Mouse (Mus musculus) embryonic facial prominence, embryonic 12.5 days (tissue): ENCODE results near the gene Vim. TPM values are rescaled to one million over a fixed set of nuclear protein-coding genes. Genes with fewer than 3 reads are reported as not detected.
A peak's percentile ranks its signal among the peaks of the same experiment; 100 is the strongest.

Experiments
- ATAC-seq: fragments of 200-750 bp; cut with Nextera tagmentation; 2 replicates; pipeline ENCODE4 v1.8.0; 2017; ENCODE audit not compliant: insufficient number of reproducible peaks, insufficient read depth, low FRiP score, low TSS enrichment
- H3K27ac ChIP-seq: fragments of 300-500 bp; sonication (generic); 2 replicates; pipeline ENCODE4 v1.5.1; 2016; ENCODE audit warnings: mild to moderate bottlenecking
- H3K27me3 ChIP-seq: fragments of 300-500 bp; sonication (generic); 2 replicates; pipeline ENCODE4 v1.6.1; 2016; ENCODE audit warnings: mild to moderate bottlenecking, moderate library complexity
- H3K36me3 ChIP-seq: fragments of 300-500 bp; sonication (generic); 2 replicates; pipeline ENCODE4 v1.6.1; 2016; ENCODE audit warnings: mild to moderate bottlenecking
- H3K4me1 ChIP-seq: fragments of 300-500 bp; sonication (generic); 2 replicates; pipeline ENCODE4 v1.6.1; 2016
- H3K4me2 ChIP-seq: fragments of 300-500 bp; sonication (generic); replicated peaks from 2 replicates; pipeline ENCODE4 v1.6.1; 2016; ENCODE audit warnings: mild to moderate bottlenecking, moderate library complexity
- H3K4me3 ChIP-seq: fragments of 300-500 bp; sonication (generic); 2 replicates; pipeline ENCODE4 v1.5.1; 2016; ENCODE audit warnings: mild to moderate bottlenecking
- H3K9ac ChIP-seq: fragments of 300-500 bp; sonication (generic); 2 replicates; pipeline ENCODE4 v1.6.1; 2016; ENCODE audit warnings: mild to moderate bottlenecking, moderate library complexity
- H3K9me3 ChIP-seq: fragments of 300-500 bp; sonication (generic); 2 replicates; pipeline ENCODE4 v1.6.1; 2016; ENCODE audit warnings: mild to moderate bottlenecking, moderate library complexity
- WGBS: fragments of 180-500 bp; shearing (Covaris S2); methylation state at CpG from one replicate; pipeline ENCODE4 v1.1.7; 2016; 5-methylcytosine and 5-hydroxymethylcytosine counted together
- polyA plus RNA-seq: library from polyadenylated mRNA; unstranded; fragments of >200 nt; fragmentation: Nextera tagmentation; extraction: Ambion mirVana; gene quantifications from 2 replicates; pipeline ENCODE4 v1.2.1, GENCODE M21; 2016

The Vim gene
- polyA plus RNA-seq, 1 experiment from 2014 or later, result 762 TPM

DNA sequence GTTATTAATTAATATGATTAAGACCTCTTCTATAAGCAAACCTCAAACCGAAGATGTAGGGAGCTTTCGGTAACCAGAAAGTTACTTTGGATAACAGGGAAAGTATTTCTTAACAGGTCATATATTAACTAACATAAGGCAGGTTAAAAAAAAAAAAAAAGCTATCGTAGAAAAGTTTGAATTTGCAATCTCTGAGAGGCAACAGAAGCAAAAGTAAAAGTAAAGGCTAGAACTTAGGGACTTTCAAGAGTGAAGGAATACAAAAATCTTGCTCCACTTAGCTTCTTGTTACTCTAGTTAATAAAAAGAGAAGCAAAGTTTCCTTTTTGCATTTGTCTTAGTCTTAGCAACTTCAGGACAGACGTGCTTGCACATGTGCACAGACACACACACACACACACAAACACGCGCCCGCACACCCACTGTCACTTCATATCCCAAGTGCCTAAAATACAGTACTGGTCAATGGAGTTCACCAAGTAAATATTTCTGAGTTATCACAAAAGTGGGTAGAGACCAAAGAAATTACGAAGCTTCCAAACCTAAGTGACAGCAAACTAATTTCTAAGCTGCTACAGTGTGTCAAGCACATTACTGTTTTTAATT is 30.1 kb upstream of the Vim start:
- ATAC-seq, result no peak
- Histone ChIP-seq H3K4me1 (0 out of 2 replicates have a peak, but pooled peaks cover 8% of the 10 kb centered on the region), H3K4me2 (peak overlapping the region; percentile 61), H3K9ac (peak overlapping the region; percentile 81), H3K4me3 (peak overlapping the region; percentile 60), H3K9me3 (no peaks in the 10 kb centered on the region), H3K27me3 (no peaks in the 10 kb centered on the region), H3K27ac (peak overlapping the region; percentile 97), H3K36me3 (no peaks in the 10 kb centered on the region)
- 62% methylated on average over 8 of the region's 8 CpGs for WGBS

DNA sequence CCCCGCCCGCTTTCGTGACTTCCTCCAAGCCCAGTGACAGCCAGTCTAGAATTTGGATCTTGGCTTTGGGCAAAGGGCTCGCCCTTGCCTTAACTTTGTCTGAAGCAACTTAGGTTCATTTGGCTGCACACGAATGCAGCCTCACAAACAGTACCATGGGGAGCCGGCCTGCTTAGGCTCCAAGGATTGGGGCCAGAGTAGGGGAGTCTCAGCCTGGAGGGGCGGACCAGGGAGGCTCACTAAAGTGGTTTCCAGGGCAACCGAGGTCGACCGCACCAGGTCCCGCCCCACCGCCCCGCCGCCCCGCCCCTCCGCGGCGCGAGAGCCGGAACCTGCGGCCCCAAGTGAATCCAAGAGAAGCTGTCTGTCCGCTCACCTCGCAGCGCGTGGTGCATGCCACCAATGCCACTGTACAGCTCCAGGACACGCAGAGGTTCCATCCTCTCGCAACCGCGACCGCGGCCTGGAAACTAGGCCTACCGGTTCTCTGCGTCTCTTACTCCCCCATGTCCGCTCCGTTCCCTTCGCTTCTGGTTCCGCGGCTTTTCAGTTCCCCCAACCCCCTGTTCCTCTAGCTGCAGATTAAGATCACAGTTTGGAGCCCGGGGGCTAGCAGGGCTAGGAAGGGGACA is 29.4 kb upstream of the Vim start, which contains the start of gene Trdmt1:
TSS of gene Trdmt1 (minus strand) at position 476 of the 632 bp plus-strand sequence.
- Histone ChIP-seq H3K4me1 (0 out of 2 replicates have a peak, but pooled peaks cover 8% of the 10 kb centered on the region), H3K27ac (peak within 1 kb of the TSS; percentile 97), H3K9ac (peak within 1 kb of the TSS; percentile 81), H3K9me3 (no peaks in the 10 kb centered on the region), H3K36me3 (no peaks in the 10 kb centered on the region), H3K4me2 (peak within 1 kb of the TSS; percentile 61), H3K4me3 (peak within 1 kb of the TSS; percentile 60), H3K27me3 (no peaks in the 10 kb centered on the region)
- WGBS, result under 1% methylated on average over 39 of the region's 39 CpGs
- peak; percentile 100 for ATAC-seq

DNA sequence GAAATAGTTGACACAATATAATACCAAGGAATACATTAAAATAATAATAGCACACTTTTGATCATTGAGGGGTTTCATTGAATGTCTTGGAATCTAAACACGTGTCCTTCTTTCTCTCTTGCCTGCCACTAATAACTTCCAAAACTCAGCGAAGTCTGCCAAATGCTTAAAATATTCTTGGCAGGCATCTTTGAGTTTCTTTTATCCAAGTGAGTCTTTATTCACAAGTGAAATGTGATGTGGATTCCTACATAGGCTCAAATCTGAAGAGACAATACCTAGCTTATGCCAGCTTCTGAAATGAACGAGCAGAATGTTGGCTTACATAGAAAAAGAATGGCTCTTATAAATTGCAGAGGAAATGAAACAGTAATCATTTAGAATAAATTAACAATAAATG is 25.0 kb upstream of the Vim start:
- H3K4me3 ChIP-seq, result no peak overlapping the region
- H3K9ac ChIP-seq, result no peak overlapping the region
- WGBS, result 81% methylated on average over 3 of the region's 3 CpGs
- no peaks in the 10 kb centered on the region for H3K9me3 ChIP-seq
- H3K4me2 ChIP-seq, result no peak overlapping the region
- no peaks in the 10 kb centered on the region for H3K36me3 ChIP-seq
- H3K4me1 ChIP-seq, result 0 out of 2 replicates have a peak, but pooled peaks cover 7% of the 10 kb centered on the region
- ATAC-seq, result no peak
- no peaks in the 10 kb centered on the region for H3K27me3 ChIP-seq
- H3K27ac ChIP-seq, result no peak overlapping the region

DNA sequence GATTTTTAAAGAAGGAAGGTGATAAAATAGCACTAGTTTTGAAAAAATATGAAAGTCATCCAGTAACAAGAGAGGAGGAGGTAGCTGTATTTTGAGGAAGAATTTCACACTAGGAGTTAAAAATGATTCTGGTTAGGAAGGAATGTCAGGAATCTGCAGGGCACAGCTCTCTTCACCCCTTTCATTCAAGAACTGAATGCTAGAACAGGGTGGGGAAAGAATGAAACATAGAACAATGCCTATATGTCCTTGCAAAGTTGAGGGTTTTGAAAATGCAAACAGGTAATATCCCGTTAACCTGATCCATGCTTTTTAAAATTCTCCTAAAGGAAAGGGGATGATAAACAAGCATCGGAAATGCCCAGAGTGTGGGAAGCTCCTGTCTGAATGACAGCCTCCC is 19.8 kb upstream of the Vim start:
- Histone ChIP-seq H3K27ac (no peak overlapping the region), H3K27me3 (no peaks in the 10 kb centered on the region), H3K36me3 (no peaks in the 10 kb centered on the region), H3K4me1 (peaks cover 5% of the 10 kb centered on the region; the same call in 1 of the 2 replicates), H3K9me3 (no peaks in the 10 kb centered on the region), H3K4me2 (no peak overlapping the region), H3K9ac (no peak overlapping the region), H3K4me3 (no peak overlapping the region)
- WGBS, result 55% methylated on average over 2 of the region's 2 CpGs
- no peak for ATAC-seq

DNA sequence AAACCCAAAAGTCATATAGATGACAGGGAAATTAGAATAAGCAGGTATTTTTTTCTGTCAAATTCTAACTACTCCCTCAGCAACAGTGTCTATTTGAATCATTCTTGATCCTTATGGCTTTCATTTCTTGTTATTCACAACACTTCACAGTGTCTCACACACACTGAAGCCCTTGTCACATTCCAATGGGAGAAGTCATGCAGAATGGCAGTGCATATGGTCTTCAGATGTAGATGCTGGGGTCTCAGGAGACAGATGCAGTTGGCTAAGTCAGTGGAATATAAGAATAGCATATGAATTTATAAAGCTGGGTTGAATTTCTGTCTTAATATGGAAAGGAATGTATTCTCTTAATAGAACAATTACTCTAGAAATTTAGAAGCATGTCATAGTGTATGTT is 17.5 kb upstream of the Vim start:
- H3K9me3 ChIP-seq, result no peaks in the 10 kb centered on the region
- no peak overlapping the region for H3K27ac ChIP-seq
- peaks cover 5% of the 10 kb centered on the region; the same call in 1 of the 2 replicates for H3K4me1 ChIP-seq
- H3K4me2 ChIP-seq, result no peak overlapping the region
- no peak overlapping the region for H3K4me3 ChIP-seq
- H3K36me3 ChIP-seq, result no peaks in the 10 kb centered on the region
- ATAC-seq, result no peak
- no peaks in the 10 kb centered on the region for H3K27me3 ChIP-seq
- no peak overlapping the region for H3K9ac ChIP-seq

DNA sequence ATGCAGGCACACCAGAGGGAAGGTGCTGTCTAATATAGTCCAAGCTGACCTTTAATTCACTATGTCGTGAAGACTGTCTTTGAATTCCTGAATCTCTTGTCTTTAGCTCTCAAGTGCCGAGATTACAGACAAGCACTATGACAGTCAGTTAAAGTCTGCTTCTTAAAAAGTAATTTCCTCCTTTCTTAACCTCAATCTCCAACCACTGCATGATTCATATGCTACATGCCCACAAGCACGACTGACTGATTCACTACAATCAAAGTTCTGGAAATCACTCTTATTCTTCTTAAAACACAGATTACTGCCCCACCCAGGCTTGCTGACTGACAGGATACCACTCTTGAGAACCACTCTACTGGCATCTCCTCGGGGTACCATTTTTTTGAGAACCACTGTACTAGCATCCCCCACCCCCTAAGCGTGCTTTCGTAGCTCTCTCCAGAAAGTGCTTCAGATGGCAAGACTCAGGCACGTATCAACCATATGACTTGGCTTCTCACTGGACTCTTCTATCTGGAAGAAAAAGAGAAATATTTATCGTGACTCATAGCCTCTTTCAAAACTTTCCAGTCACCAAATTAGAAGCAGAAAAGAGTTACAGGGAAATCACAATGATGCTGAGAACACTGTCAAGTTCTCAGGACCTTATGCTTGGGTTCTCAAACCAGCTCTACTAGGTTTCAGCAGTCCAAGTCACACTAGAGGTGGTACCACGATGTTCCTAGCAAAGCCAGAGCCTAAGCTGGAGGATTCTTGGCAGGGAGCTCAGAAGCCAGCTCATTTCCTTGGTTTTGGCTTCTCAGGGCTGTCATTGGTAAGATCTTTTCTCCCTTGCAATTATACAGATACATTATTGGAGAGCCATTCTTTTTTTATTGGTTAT is 16.3 kb upstream of the Vim start:
- H3K9ac ChIP-seq, result no peak overlapping the region
- no peak for ATAC-seq
- H3K4me3 ChIP-seq, result no peak overlapping the region
- H3K4me1 ChIP-seq, result peaks cover 5% of the 10 kb centered on the region; the same call in 1 of the 2 replicates
- no peak overlapping the region for H3K4me2 ChIP-seq
- H3K27me3 ChIP-seq, result no peaks in the 10 kb centered on the region
- 82% methylated on average over 9 of the region's 9 CpGs for WGBS
- 0 out of 2 replicates have a peak overlapping the region, but pooled peaks have one; percentile 50 for H3K27ac ChIP-seq
- no peaks in the 10 kb centered on the region for H3K36me3 ChIP-seq
- H3K9me3 ChIP-seq, result no peaks in the 10 kb centered on the region

DNA sequence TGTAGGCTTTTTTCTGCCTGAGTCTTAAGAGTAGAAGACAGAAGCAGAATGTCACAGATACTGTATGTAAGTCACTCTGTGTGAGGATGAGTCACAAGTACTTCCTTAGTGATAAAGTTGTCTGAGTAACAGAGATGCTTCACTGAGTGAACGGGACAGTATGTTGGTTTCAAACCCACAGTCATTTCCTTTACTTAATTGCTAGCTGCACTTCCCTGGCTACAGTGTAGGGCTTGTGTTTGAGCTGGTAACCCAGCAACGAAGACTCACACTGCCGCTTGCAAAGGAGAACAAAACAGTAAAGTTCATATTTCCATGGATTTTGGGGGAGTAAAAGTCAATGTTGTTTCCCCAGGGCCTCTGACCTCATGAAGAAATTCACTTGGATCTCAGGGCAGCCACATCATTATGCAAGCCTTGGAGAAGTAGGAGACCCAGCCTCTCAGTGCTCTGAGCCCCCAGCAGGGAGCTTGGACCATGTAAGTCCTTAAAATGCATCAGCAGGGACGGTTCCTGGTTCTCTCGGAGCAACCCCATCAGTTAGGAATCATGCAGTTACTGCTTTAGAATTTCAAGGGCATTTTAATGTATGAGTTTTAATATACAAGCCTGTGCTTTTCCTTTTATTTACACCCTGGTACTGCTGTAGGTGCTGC is 15.0 kb upstream of the Vim start:
- H3K4me1 ChIP-seq, result peaks cover 5% of the 10 kb centered on the region; the same call in 1 of the 2 replicates
- H3K27ac ChIP-seq, result no peak overlapping the region
- WGBS, result 34% methylated on average over 5 of the region's 5 CpGs
- H3K9ac ChIP-seq, result no peak overlapping the region
- no peaks in the 10 kb centered on the region for H3K9me3 ChIP-seq
- no peak overlapping the region for H3K4me2 ChIP-seq
- no peak for ATAC-seq
- H3K27me3 ChIP-seq, result no peaks in the 10 kb centered on the region
- H3K36me3 ChIP-seq, result no peaks in the 10 kb centered on the region
- no peak overlapping the region for H3K4me3 ChIP-seq

DNA sequence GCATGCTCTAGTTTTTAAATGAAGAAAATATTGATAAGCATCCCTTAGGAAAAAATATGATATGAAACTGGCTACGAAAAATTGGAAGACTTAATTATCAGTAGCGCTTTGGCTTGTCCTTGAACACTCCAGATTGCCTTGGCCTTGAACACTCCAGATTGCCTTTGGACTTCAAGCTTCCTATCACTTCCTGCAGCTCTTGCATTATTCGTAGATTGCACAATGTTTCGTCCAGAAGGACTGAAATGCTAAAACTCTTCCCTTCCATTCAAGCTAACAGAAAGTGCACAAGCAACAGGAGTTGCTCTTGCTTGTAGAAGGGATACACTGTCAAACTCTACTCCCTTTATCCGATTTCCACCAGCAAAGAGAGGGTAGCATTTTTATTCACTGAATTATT is 14.4 kb upstream of the Vim start:
- Histone ChIP-seq H3K4me3 (no peak overlapping the region), H3K27me3 (no peaks in the 10 kb centered on the region), H3K4me1 (no peaks in the 10 kb centered on the region; the same call in 1 of the 2 replicates), H3K27ac (no peak overlapping the region), H3K4me2 (no peak overlapping the region), H3K9ac (no peak overlapping the region), H3K9me3 (no peaks in the 10 kb centered on the region), H3K36me3 (no peaks in the 10 kb centered on the region)
- no peak for ATAC-seq
- 86% methylated on average over 5 of the region's 5 CpGs for WGBS

DNA sequence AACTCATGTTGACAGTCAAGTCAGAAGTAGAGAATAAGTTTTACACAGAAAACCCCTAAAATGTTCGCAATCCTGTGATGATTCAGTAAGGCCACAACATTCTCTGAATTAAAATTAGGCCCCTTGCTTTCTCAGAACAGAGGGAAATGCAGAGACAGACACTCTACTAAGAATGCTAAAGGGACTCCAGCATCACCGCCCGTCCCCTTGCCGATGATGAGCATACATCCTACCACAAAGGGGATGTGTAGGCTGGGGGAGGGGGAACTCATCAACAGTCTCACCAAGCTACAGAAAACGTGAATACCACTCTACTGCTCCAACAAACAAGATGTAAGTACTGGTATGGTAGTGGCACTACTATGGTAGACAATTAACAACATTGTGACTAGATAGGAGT is 14.0 kb upstream of the Vim start:
- no peaks in the 10 kb centered on the region for H3K4me1 ChIP-seq
- H3K27me3 ChIP-seq, result no peaks in the 10 kb centered on the region
- no peaks in the 10 kb centered on the region for H3K9me3 ChIP-seq
- ATAC-seq, result no peak
- H3K36me3 ChIP-seq, result no peaks in the 10 kb centered on the region
- no peak overlapping the region for H3K4me2 ChIP-seq
- H3K27ac ChIP-seq, result no peak overlapping the region
- no peak overlapping the region for H3K9ac ChIP-seq
- no peak overlapping the region for H3K4me3 ChIP-seq
- 79% methylated on average over 5 of the region's 5 CpGs for WGBS

DNA sequence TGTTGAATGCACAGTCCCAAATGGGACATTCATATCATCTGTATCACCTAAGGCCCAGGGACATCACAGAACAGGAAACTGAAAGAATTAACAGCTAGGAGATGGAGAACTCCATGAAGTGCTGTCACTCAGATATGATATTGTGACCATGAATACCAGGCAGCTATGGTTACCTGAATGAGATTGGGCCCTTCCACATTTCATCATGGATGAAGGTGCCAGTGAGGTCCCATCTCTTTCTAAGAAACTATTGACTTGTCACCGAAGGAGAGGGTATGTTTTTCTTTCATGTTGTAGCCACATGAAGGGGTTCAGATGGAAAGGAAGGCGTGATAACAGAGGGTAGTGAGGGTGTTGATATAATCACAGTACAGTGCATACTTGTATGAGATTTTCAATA is 13.3 kb upstream of the Vim start:
- H3K27me3 ChIP-seq, result no peaks in the 10 kb centered on the region
- H3K36me3 ChIP-seq, result no peaks in the 10 kb centered on the region
- no peaks in the 10 kb centered on the region for H3K4me1 ChIP-seq
- H3K9ac ChIP-seq, result no peak overlapping the region
- WGBS, result 84% methylated on average over 2 of the region's 2 CpGs
- no peak for ATAC-seq
- no peak overlapping the region for H3K4me2 ChIP-seq
- no peak overlapping the region for H3K27ac ChIP-seq
- no peak overlapping the region for H3K4me3 ChIP-seq
- no peaks in the 10 kb centered on the region for H3K9me3 ChIP-seq

DNA sequence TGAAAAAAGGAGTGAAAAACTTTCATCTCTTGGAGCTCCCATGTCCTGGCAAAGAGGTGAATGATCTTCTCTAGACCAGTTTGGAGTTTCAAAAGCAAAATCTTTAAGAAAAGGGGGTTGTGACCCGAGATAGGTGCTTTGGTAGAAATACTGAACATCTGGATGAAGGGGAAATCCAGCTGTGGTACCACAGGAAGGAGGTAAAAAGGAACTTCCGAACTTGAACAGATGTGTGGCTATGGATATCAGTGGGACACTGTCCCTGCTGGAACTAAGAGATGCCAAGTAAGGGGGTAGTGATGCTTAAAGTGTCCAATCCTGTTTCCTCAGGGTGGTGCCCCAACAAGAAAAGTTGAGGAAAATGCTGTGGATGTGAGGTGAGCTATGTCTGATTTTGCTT is 3.6 kb upstream of the Vim start:
- 66% methylated on average over 2 of the region's 2 CpGs for WGBS
- H3K9me3 ChIP-seq, result no peaks in the 10 kb centered on the region
- H3K27ac ChIP-seq, result no peak overlapping the region
- peaks cover 12% of the 10 kb centered on the region; the same call in 1 of the 2 replicates for H3K4me1 ChIP-seq
- no peak overlapping the region for H3K4me3 ChIP-seq
- H3K9ac ChIP-seq, result no peak overlapping the region
- no peaks in the 10 kb centered on the region for H3K36me3 ChIP-seq
- no peak for ATAC-seq
- no peak overlapping the region for H3K4me2 ChIP-seq
- no peaks in the 10 kb centered on the region for H3K27me3 ChIP-seq
